Mouse (Mus musculus): ENCODE measurements at regions not wholly inside any gene's neighbourhood (a gene's known extent, or its start where the extent isn't known, plus 50 kb on each side); places are given as distances from the start of the nearest gene placed in this dataset.

- no peak for DNase-seq
Measured at GRCm38 (mm10) chr1:73418196-73418595, 402.5 kb upstream of the Tnp1 start.

- no peak for DNase-seq
Measured at GRCm38 (mm10) chr1:73411452-73411851, 395.7 kb upstream of the Tnp1 start.

- peak; percentile 66 for DNase-seq
Measured at GRCm38 (mm10) chr1:73399178-73399577, 383.5 kb upstream of the Tnp1 start.

GRCm38 (mm10) chr1:73395034-73395433 is 379.3 kb upstream of the Tnp1 start:
- DNase-seq, result no peak

- no peak for DNase-seq
Measured at GRCm38 (mm10) chr1:73394466-73394865, 378.8 kb upstream of the Tnp1 start.

GRCm38 (mm10) chr1:73392077-73392476 is 376.4 kb upstream of the Tnp1 start:
- peak; percentile 76 for DNase-seq

GRCm38 (mm10) chr1:73389976-73390375 is 374.3 kb upstream of the Tnp1 start:
- DNase-seq, result no peak

- DNase-seq, result no peak
Measured at GRCm38 (mm10) chr1:73389174-73389573, 373.5 kb upstream of the Tnp1 start.

- no peak for DNase-seq
Measured at GRCm38 (mm10) chr1:73381578-73381977, 365.9 kb upstream of the Tnp1 start.

- peak; percentile 94 for DNase-seq
Measured at GRCm38 (mm10) chr1:73374531-73375375, 359.0 kb upstream of the Tnp1 start.

GRCm38 (mm10) chr1:73368222-73368621 is 352.5 kb upstream of the Tnp1 start:
- no peak for DNase-seq

GRCm38 (mm10) chr1:73365842-73366241 is 350.1 kb upstream of the Tnp1 start:
- DNase-seq, result no peak

GRCm38 (mm10) chr1:73364300-73364683 is 348.6 kb upstream of the Tnp1 start:
- DNase-seq, result no peak

- peak; percentile 96 for DNase-seq
Measured at GRCm38 (mm10) chr1:73363549-73364299, 348.0 kb upstream of the Tnp1 start.

- DNase-seq, result peak; percentile 97
Measured at GRCm38 (mm10) chr1:73362122-73362521, 346.4 kb upstream of the Tnp1 start.

- DNase-seq, result no peak
Measured at GRCm38 (mm10) chr1:73361300-73361699, 345.6 kb upstream of the Tnp1 start.

GRCm38 (mm10) chr1:73354447-73354846 is 338.7 kb upstream of the Tnp1 start:
- no peak for DNase-seq

GRCm38 (mm10) chr1:73348476-73348875 is 332.8 kb upstream of the Tnp1 start:
- peak; percentile 64 for DNase-seq

- DNase-seq, result no peak
Measured at GRCm38 (mm10) chr1:73344587-73344986, 328.9 kb upstream of the Tnp1 start.

GRCm38 (mm10) chr1:73341911-73342310 is 326.2 kb upstream of the Tnp1 start:
- DNase-seq, result no peak

GRCm38 (mm10) chr1:73337401-73337800 is 321.7 kb upstream of the Tnp1 start:
- DNase-seq, result no peak

GRCm38 (mm10) chr1:73309556-73309955 is 293.8 kb upstream of the Tnp1 start:
- peak; percentile 96 for DNase-seq

GRCm38 (mm10) chr1:73308420-73308819 is 292.7 kb upstream of the Tnp1 start:
- no peak for DNase-seq

- no peak for DNase-seq
Measured at GRCm38 (mm10) chr1:73307194-73307593, 291.5 kb upstream of the Tnp1 start.
